Mouse (Mus musculus) mouse trophoblast stem cell (cell line): ENCODE results near the gene Igf2bp2.

ENCODE experiments used
- in situ Hi-C, 2 experiments: fragments of 300-500 bp; cut with MseI, MboI; formaldehyde crosslinking; loops; 2 replicates in 1 of 2; 3 replicates in 1 of 2; pipeline ENCODE4 v1.15.1; 2025

Igf2bp2 gene

GRCm38 (mm10) chr16:22162512-22163455 lies at the start of gene Igf2bp2:
Igf2bp2 (minus strand) TSS chr16:22163299.
- in situ Hi-C loops, result no loop called here

- in situ Hi-C loops, result no loop called here
Observed at GRCm38 (mm10) chr16:22203501-22203900, 40.4 kb upstream of the Igf2bp2 start.

DNA sequence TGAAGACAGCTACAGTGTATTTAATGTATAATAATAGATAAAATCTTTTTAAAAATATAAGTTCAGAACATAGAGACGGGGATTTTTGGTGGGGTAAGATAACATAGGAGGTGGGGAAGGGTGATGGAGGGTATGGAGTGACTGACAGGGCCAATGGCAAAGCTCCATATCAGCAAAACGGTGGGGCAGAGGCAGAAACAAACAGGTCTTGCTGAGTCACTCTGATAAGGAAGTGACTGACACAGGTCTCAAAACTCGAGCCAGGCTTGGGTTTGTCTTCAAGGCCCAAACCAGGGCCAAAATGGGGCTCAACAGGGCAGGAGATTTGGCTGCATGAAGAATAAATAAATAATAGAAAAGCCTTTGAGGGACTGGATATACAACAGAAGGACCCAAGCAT lies 38.8 kb upstream of the Igf2bp2 start:
- in situ Hi-C loops, result no loop called here

DNA sequence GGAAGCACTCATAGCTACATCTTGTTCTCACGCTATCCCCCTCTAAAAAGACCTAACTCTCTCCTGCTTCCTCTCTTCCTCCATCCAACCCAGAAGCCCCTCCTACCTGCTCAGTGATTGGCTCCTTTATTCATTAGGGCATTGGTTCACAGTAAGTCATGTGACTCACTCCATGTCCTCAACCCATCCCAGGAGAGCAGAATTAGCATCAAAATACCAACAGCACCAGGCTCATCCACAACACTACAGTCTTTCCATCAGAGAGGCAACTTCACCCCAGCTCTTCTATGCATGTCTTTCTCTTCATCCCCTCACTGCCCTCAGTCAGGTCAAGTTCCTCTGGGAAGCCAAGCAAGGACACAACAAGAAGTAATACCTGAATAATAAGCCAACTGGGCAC lies 37.4 kb upstream of the Igf2bp2 start:
- in situ Hi-C loops, result no loop called here

DNA sequence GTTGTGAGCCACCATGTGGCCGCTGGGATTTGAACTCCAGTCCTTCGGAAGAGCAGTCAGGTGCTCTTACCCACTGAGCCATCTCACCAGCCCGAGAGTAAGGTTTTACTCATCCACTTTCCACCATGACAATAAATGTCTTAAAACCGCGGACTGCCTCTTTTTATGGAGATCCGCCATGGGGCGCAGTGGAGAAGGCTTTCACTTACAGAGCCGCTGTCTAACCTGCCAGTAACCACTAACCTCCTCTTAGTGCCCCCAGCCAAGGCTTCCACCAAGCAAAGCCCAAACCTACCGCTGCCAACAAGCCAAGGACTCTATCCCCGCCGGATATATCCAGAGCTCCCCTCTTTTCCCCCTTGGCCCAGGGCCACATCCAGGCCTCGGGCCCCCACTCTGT lies 24.3 kb upstream of the Igf2bp2 start:
- in situ Hi-C loops, result no loop called here

DNA sequence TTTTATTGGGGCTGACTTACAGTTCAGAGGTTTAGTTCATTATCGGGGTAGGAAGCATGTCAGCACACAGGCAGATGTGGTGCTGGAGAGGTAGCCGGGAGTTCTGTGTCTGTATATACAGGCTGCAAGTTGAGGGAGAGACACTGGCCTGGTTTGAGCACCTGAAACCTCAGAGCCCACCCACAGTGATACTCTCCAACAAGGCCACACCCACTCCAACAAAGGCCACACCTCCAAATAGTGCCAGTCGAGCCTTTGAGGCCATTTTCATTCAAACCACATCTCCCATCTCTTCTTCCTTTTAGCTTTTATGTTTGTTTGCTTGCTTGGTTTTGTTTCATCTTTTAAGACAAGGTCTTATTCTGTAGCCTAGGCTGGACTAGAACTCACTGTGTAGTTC lies 22.3 kb upstream of the Igf2bp2 start:
- in situ Hi-C loops, result no loop called here

DNA sequence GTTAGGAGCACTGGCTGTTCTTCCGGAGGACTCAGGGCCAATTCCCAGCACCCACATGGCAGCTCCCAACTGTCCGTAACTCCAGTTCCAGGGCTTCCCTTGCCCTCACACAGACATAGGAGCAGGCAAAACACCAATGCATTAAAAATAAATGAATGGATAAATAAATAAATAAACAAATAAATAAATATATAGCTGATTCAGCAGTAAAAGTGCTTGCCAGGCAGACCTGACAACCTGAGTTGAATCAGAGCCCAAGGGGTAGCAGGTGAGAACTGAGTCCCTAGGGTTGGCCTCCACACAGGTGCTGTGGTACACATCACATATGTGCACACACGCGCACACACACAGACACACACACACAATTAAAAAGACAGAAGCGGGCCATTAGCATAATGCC lies 21.0 kb upstream of the Igf2bp2 start:
- in situ Hi-C loops, result no loop called here

GRCm38 (mm10) chr16:22182286-22182685 lies 19.2 kb upstream of the Igf2bp2 start:
- in situ Hi-C loops, result no loop called here

GRCm38 (mm10) chr16:22178793-22179192 lies 15.7 kb upstream of the Igf2bp2 start:
- in situ Hi-C loops, result no loop called here

DNA sequence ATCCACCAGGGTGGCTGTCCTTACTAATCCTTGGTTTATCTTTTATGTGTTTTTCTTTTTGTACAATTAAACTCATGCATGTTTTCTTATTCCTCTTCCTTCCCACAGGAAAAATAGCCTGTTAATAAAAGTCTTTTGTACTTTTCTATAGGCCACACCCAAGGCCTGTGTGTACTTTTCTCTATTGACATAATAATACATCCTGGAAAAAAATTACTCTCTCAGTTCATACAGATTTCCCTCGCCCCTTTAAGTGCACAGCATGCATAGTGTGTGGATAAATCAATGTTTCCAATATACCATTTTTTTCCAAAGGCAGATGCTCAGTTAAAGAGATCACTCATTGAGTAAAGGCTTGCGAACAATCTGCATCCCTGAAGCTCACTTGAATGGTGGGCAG lies 14.9 kb upstream of the Igf2bp2 start:
- in situ Hi-C loops, result no loop called here

DNA sequence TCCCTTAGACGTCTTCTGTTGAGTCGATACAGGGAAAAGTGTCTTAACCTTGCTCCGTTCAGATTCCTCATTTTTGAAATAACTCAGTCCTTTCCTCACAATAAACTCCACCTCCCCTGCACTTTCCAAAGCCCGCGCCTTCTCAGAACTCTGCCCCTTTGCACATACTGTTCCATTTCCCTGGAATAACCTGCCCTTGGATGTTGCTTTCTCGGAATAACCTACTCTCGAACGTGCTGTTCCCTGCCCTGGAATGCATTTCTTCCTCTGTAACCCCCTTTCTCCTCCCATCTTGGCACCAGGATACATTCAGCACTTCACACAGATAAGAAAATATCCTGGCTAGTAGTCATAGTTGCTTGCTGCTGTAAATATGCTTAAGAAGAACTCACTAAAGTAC lies 5.6 kb upstream of the Igf2bp2 start:
- in situ Hi-C loops, result no loop called here

DNA sequence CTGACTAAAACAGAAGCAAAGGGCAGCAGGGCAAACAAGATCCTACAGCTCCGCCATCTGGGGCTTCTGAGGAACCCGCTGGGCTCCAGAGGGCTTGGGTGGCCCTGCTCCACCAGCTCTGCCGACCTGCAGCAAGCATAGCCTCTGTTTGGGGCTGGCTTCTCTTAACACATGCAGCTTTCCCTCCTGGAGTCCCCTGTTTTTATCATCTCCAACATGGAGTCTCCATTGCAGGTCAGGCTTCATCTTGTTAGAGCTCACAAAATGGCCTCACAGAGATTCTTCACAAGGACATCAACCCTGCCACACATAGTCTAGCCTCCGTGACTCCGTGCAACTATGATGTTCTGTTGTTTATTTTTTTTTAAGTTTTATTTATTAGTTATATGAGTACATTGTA lies 2.5 kb upstream of the Igf2bp2 start:
- in situ Hi-C loops, result no loop called here

DNA sequence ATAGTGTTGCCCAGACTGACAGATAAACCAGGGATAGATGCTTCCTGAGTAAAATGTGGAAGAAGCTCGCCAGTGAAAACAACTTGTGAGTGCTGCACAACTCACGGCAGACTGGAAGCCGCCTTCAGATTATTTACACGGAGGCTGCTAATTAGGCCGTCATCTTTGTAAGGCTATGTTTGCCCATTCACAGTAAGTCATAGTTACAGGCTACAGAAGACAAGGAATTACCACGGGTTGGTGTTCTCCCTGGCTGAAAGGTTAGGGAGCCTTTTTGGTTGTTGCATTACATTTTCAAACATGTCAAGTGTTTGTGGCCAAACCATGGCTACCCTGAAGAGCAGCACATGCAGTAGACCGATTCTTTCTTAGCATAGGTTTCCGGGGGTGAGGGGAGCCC lies 1.3 kb upstream of the Igf2bp2 start:
- in situ Hi-C loops, result no loop called here

- in situ Hi-C loops, result no loop called here
Observed at GRCm38 (mm10) chr16:22163456-22163851, 355 bp upstream of the Igf2bp2 start.

GRCm38 (mm10) chr16:22162066-22162511 lies 1.0 kb downstream of the Igf2bp2 start:
- in situ Hi-C loops, result no loop called here

DNA sequence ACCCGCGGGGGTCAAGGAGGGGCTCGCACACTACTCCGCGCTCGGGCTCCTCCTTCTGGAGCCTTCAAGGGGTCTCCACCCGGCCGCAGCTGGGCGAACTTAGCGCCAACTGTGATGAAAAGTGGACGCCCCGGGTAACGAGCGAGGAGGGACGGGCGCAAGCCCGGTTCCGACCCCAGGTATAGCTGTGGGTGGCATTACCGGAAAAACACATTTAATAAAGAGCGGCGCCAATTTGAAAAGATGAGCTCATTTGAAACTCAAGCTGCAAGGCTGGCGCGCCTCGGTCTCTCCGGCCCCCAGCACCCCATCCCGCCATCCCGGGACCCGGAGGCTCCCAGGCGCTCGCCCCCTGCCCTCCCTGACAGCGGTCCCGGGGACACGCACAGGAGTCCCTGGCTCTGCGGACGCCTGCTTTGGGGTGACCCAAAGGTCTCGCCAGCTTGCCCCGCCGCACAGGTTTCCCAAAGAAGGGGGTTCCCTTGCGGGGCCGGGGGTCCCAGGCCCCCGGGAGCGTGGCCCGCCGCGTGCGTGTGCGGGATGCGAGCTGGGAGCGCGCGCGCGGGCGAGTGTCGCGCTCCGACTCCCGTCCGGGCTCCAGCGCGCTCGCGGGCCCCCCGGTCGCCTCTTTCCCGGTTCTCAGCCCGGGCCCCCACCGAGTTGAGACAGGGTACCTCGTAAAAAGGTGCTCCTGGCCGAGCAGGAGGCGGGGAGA lies 1.6 kb downstream of the Igf2bp2 start:
- in situ Hi-C loops, result no loop called here

GRCm38 (mm10) chr16:22160386-22161145 lies 2.5 kb downstream of the Igf2bp2 start:
- in situ Hi-C loops, result no loop called here

GRCm38 (mm10) chr16:22152941-22153444 lies 10.1 kb downstream of the Igf2bp2 start:
- in situ Hi-C loops, result no loop called here

- in situ Hi-C loops, result no loop called here
Observed at GRCm38 (mm10) chr16:22151706-22152315, 11.3 kb downstream of the Igf2bp2 start.

DNA sequence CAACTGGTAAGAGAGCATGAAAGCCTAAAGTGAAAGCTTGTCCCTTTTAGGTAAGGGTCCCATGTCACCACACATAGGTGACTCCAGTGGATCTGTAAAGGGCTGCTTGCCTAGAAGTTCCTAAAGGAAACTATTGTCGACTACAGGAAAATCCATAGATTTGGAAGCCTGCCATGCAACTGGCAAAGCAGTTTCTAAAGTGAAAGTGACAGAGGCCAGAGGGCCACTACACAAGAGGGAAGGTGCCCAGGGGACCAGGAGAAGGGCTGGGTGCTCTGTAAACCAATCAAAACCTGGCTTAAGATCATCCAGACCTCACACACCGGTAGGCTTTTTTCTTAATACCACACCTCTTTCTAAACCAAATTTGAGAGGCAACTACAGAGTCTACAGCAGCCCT lies 12.7 kb downstream of the Igf2bp2 start:
- in situ Hi-C loops, result no loop called here

DNA sequence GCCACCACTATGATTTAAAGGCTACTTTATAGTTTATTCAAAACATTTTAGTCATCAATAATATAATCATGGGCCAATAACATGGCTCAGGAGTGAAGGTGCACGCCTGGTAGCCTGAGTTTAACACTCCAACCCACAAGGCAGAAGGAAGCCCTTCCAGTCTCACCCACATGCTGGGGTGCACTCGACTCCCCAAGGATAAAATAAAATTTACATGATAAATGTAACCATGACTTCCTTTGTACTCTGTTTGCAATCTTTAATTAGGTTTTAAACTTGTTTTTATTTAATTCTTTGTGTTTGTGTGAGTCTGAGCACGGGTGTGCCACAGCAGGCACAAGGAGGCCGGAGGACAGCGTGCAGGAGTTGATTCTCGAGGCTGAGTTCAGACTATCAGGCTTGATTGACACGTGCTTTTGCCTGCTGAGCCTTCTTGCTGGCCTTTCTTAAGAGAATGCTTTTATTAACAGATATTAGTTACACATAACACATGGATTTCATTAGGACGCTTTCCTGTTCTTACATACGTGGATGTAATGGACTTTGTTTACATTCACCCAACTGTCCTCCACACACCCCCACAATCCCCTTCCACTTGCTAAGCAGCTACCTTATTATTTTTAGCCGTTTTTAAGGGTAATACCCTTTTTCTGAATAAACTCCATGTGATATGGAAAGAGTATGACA lies 13.3 kb downstream of the Igf2bp2 start:
- in situ Hi-C loops, result no loop called here
